Mouse (Mus musculus): ENCODE results near the gene Lamc1.

The Lamc1 gene

GRCm38 (mm10) chr1:153191943-153192329 is 140.7 kb downstream of the Lamc1 start:
- DNase-seq (ENCODE audit: low spot score in 2 of 2) = no peak

- DNase-seq (ENCODE audit: low spot score in 2 of 2) = no peak
Measured at GRCm38 (mm10) chr1:153191237-153191942, 141.2 kb downstream of the Lamc1 start.

DNA sequence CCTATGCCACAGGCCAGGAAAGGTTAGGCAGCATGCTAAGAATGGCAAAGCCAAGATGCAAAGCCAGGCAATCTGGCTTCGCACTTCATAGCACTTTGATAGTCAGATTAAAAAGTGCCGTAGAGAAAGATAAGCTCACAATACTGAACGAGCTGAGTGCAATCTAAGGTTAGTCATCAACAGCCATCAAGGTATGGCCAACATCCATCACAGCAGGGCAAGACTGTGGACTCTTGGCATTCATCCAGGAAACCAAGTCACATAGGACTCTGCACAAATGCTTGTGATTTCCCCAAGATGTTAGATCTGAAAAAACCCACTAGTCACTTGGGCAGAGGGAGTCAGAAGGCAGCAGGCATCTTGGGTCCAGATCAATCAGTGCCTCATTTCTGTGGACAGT is 144.5 kb downstream of the Lamc1 start:
- DNase-seq (ENCODE audit: low spot score in 2 of 2) = no peak

- DNase-seq (ENCODE audit: low spot score in 2 of 2) = no peak
Measured at GRCm38 (mm10) chr1:153185828-153186803, 146.5 kb downstream of the Lamc1 start, which contains the start of gene Lamc2. Lamc2 (minus strand) TSS chr1:153186447.

DNA sequence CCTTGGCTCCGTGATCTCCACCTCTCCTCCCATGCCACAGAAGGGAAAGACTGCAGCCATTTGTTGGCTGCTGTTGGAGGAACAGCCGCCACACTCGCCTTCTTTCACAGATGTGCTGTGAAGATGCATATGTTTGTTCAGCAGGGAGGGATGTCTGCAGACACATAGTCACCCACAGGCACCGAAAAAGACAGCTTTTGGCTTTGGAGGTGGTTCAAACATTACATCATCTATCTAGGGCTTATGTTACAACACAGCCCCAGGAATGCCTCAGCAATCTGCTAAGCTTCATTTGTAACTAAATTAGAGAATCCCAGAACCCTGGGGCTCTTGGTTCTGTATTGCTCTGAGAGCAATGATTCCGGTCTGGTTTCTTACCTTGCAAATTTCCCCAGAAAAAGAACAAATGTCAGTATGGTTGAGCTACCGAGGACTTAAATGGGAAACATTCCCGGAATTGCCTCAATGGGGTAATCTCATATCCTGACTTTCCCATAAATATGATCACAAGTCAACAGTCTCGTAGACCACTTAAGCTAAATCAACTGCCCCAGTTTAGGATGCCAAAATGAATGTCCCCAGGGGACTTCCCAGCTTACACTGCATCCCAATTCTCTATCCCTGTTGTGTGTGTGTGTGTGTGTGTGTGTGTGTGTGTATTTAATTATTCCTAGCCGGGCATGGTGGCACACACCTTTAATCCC is 151.8 kb downstream of the Lamc1 start:
- DNase-seq (ENCODE audit: low spot score in 2 of 2) = no peak

DNA sequence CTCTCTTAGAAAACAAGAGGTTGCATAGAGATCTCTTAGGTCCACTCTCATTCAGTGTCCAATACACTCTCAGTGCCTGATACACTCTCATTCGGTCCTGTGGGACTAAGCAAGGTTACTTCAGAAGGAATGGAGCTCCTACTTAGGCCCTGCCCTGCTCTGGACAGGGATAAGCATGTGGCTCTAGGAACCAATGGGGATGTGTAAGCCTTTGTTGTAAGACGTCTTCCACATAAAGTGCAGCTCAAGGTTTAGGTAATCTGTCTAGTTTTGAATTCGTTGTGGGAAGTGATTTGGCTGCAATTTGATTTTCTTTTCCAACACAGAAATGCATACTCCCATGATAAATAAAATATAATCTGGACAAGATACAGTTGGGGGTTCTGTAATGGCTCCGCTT is 152.4 kb downstream of the Lamc1 start:
- DNase-seq (ENCODE audit: low spot score in 2 of 2) = no peak

DNA sequence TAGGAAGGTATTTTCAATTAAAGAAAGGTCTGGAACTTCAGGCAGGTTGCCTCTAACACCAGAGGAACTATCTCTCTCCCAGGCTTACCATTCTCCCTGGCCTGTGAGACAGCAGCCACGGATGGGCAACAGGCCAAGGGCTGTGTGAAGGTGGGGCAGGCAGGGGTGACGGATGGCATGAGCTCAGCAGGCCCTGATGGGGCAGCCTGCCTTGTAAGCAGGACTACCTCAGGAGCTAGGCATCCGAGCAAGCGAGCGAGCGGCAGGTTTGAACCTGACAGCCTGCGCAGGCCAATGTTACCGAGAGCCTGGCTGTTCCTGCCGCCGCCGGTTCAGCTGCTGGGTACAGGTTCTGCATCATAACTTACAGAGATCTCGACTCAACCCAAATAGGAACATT is 157.8 kb downstream of the Lamc1 start:
- no peak for DNase-seq (ENCODE audit: low spot score in 2 of 2)

GRCm38 (mm10) chr1:153173276-153173675 is 159.3 kb downstream of the Lamc1 start:
- DNase-seq (ENCODE audit: low spot score in 2 of 2) = no peak

GRCm38 (mm10) chr1:153172291-153172731 is 160.3 kb downstream of the Lamc1 start:
- DNase-seq (ENCODE audit: low spot score in 2 of 2) = no peak

DNA sequence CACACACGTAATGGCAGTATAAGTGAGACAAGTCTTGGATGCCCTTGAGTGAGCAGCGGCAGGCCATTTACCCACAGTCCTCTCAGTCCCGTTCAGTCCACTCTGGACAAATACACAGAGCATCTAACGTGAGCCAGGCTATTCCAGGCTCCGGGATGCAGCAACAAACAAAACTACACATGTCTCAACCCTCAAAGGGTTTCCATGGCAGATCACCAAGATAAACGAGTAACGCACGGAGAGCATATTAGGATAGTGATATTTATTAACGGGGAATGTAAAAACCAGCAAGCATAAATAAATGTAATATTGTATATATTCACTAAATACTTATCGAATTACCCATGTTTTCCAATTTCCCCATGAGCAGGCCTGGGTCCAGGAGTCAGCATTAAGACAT is 161.6 kb downstream of the Lamc1 start:
- DNase-seq (ENCODE audit: low spot score in 2 of 2) = no peak

Data from spleen, postnatal 4 days (tissue).